Mouse (Mus musculus): ENCODE results near the gene Fbh1.

GRCm38 (mm10) chr2:11784159-11784558, 6.8 kb upstream of the Fbh1 start:
- no peak for TF ChIP-seq POLR2A (IDR thresholded peaks at IDR 0.05; ENCODE audit: control insufficient read depth, low read depth, low read length)
- TF ChIP-seq CTCF (IDR thresholded peaks at IDR 0.05; ENCODE audit: control insufficient read depth, insufficient read depth, insufficient replicate concordance, low read depth, low read length) = no peak
